Mouse (Mus musculus) midbrain, embryonic 10.5 days (tissue): ENCODE data around the gene Pknox2. TPM values are rescaled to one million over a fixed set of nuclear protein-coding genes. Genes with fewer than 3 reads are reported as not detected.
A peak's percentile ranks its signal among the peaks of the same experiment; 100 is the strongest.

Source experiments
- DNase-seq: peaks from one replicate; pipeline ENCODE4 v3.0.0-alpha.2; 2017; ENCODE audit warnings: low spot score
- H3K27ac ChIP-seq: fragments of 300-500 bp; sonication (generic); replicated peaks from 2 replicates; pipeline ENCODE4 v1.5.1; 2016; ENCODE audit warnings: mild to moderate bottlenecking
- H3K27me3 ChIP-seq: fragments of 300-500 bp; sonication (generic); 2 replicates; pipeline ENCODE4 v1.6.1; 2016; ENCODE audit warnings: low read depth, mild to moderate bottlenecking; ENCODE audit not compliant: poor library complexity, severe bottlenecking
- H3K36me3 ChIP-seq: fragments of 300-500 bp; sonication (generic); 2 replicates; pipeline ENCODE4 v1.6.1; 2016; ENCODE audit warnings: mild to moderate bottlenecking, moderate library complexity
- H3K4me1 ChIP-seq: fragments of 300-500 bp; sonication (generic); 2 replicates; pipeline ENCODE4 v1.6.1; 2016
- H3K4me3 ChIP-seq: fragments of 300-500 bp; sonication (generic); 2 replicates; pipeline ENCODE4 v1.5.1; 2016; ENCODE audit warnings: mild to moderate bottlenecking, moderate library complexity
- H3K9me3 ChIP-seq: fragments of 300-500 bp; sonication (generic); replicated peaks from 2 replicates; pipeline ENCODE4 v1.6.1; 2016; ENCODE audit warnings: mild to moderate bottlenecking
- WGBS: fragments of 180-500 bp; shearing (Covaris S2); methylation state at CpG from one replicate; pipeline ENCODE4 v1.1.7; 2016; 5-methylcytosine and 5-hydroxymethylcytosine counted together
- polyA plus RNA-seq: library from polyadenylated mRNA; unstranded; fragments of >200 nt; fragmentation: Nextera tagmentation; extraction: Ambion mirVana; gene quantifications from 2 replicates; pipeline ENCODE4 v1.2.1, GENCODE M21; 2016

The Pknox2 gene
- polyA plus RNA-seq, 1 experiment from 2014 or later, result 41.5 TPM

- Histone ChIP-seq H3K9me3 (peaks cover 3% of the 10 kb centered on the region; the same call in 1 of the 2 replicates), H3K27me3 (no peaks in the 10 kb centered on the region), H3K27ac (no peak overlapping the region; the same call in 1 of the 2 replicates), H3K4me1 (peaks cover 19% of the 10 kb centered on the region), H3K36me3 (peaks cover 46% of the 10 kb centered on the region), H3K4me3 (no peak overlapping the region)
- no peak for DNase-seq
- 71% methylated on average over 12 of the region's 12 CpGs for WGBS
Observed at GRCm38 (mm10) chr9:36932950-36933812, 214.0 kb downstream of the Pknox2 start.

GRCm38 (mm10) chr9:36931657-36932056 is 215.6 kb downstream of the Pknox2 start:
- Histone ChIP-seq H3K9me3 (peaks cover 3% of the 10 kb centered on the region; the same call in 1 of the 2 replicates), H3K27me3 (no peaks in the 10 kb centered on the region), H3K36me3 (peaks cover 52% of the 10 kb centered on the region), H3K27ac (no peak overlapping the region), H3K4me1 (peaks cover 17% of the 10 kb centered on the region), H3K4me3 (no peak overlapping the region)
- DNase-seq, result no peak
- 92% methylated on average over 4 of the region's 4 CpGs for WGBS

- Histone ChIP-seq H3K4me3 (no peak overlapping the region), H3K36me3 (peaks cover 42% of the 10 kb centered on the region), H3K27me3 (no peaks in the 10 kb centered on the region), H3K27ac (no peak overlapping the region), H3K4me1 (peaks cover 33% of the 10 kb centered on the region), H3K9me3 (no peaks in the 10 kb centered on the region)
- 79% methylated on average over 5 of the region's 5 CpGs for WGBS
- no peak for DNase-seq
Observed at GRCm38 (mm10) chr9:36923753-36924152, 223.5 kb downstream of the Pknox2 start.

- peaks cover 43% of the 10 kb centered on the region for H3K36me3 ChIP-seq
- no peaks in the 10 kb centered on the region for H3K9me3 ChIP-seq
- H3K27ac ChIP-seq, result no peak overlapping the region; the same call in 1 of the 2 replicates
- H3K27me3 ChIP-seq, result no peaks in the 10 kb centered on the region
- no peak for DNase-seq
- 71% methylated on average over 13 of the region's 13 CpGs for WGBS
- peaks cover 41% of the 10 kb centered on the region for H3K4me1 ChIP-seq
- no peak overlapping the region for H3K4me3 ChIP-seq
Observed at GRCm38 (mm10) chr9:36921718-36922415, 225.3 kb downstream of the Pknox2 start.

- DNase-seq, result no peak
- Histone ChIP-seq H3K4me3 (no peak overlapping the region), H3K27me3 (no peaks in the 10 kb centered on the region), H3K9me3 (no peaks in the 10 kb centered on the region), H3K27ac (no peak overlapping the region), H3K36me3 (peaks cover 48% of the 10 kb centered on the region), H3K4me1 (peaks cover 47% of the 10 kb centered on the region)
- 46% methylated on average over 4 of the region's 4 CpGs for WGBS
Observed at GRCm38 (mm10) chr9:36919472-36919871, 227.7 kb downstream of the Pknox2 start.

- Histone ChIP-seq H3K27me3 (no peaks in the 10 kb centered on the region), H3K36me3 (peaks cover 40% of the 10 kb centered on the region), H3K4me1 (peaks cover 47% of the 10 kb centered on the region), H3K27ac (no peak overlapping the region; the same call in 1 of the 2 replicates), H3K9me3 (no peaks in the 10 kb centered on the region), H3K4me3 (no peak overlapping the region)
- 62% methylated on average over 3 of the region's 3 CpGs for whole genome bisulfite sequencing
- DNase-seq, result no peak
Observed at GRCm38 (mm10) chr9:36918582-36918981, 228.6 kb downstream of the Pknox2 start.

DNA sequence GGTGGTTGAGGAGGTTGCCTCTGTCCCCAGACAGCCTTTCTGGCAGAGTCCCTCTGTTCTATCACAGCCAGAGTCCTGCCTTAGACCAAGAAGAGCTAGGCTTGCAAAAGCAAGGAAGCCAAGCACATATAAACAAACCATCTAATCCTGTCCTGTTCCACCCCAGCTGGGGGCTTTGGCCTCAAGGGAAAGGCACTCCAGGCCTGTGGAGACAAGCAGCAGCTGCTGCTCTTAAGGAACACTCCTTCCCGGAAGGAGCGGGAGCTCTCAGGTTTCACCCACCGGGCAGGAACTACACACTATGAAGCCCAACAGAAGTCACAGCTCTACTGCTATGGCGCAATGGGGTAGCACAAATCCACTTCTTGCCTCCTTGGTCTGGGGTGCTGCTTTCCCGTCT is 230.3 kb downstream of the Pknox2 start:
- H3K36me3 ChIP-seq, result peaks cover 33% of the 10 kb centered on the region
- no peaks in the 10 kb centered on the region for H3K27me3 ChIP-seq
- H3K4me1 ChIP-seq, result peaks cover 40% of the 10 kb centered on the region
- no peak for DNase-seq
- no peaks in the 10 kb centered on the region for H3K9me3 ChIP-seq
- H3K27ac ChIP-seq, result peak overlapping the region; percentile 73
- WGBS, result 47% methylated on average over 5 of the region's 5 CpGs
- no peak overlapping the region for H3K4me3 ChIP-seq

DNA sequence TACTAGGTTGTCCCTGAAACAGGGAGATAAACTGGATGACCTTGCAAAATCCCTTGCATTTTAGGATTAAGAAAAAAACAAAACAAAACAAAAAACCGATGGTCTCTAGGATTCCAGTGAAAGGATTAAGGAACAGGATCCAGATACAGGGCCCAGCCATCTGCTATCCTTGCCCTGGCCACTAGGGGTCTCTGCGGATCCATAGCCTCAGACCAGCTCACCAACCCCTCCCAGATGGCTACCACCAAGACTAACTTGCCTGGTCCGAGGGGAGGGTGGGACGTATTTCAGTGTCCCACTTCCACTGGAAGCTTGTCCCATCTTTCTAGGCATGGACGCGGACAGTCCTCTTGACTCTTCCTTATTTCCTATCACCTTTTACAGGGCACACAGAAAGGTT is 230.8 kb downstream of the Pknox2 start:
- peak overlapping the region; percentile 73 for H3K27ac ChIP-seq
- H3K9me3 ChIP-seq, result no peaks in the 10 kb centered on the region
- H3K4me3 ChIP-seq, result no peak overlapping the region
- H3K4me1 ChIP-seq, result peaks cover 37% of the 10 kb centered on the region
- no peaks in the 10 kb centered on the region for H3K27me3 ChIP-seq
- WGBS, result 3% methylated on average over 6 of the region's 6 CpGs
- peak; percentile 81 for DNase-seq
- peaks cover 29% of the 10 kb centered on the region for H3K36me3 ChIP-seq

DNA sequence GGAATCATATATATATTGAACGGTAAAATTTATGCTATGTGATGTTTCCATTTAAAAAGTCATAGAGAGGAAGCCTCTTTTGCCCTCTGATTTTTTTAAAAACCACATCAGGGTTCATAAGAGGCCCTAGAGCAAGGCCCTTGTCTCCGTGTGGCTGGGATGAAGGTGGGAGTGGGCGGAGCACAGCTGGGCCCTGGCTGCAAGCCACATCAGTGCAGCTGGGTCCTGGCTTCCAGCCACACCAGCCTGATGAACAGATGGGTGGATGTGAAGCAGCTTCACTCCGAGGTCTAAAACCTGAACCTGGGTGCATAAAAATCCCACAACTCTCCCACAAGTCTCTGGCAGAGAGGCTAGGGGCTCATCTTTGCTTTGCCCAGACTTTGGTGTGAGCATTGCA is 241.8 kb downstream of the Pknox2 start:
- DNase-seq, result no peak
- Histone ChIP-seq H3K36me3 (peaks cover 89% of the 10 kb centered on the region), H3K27me3 (no peaks in the 10 kb centered on the region), H3K27ac (no peak overlapping the region), H3K4me1 (peaks cover 10% of the 10 kb centered on the region), H3K4me3 (no peak overlapping the region), H3K9me3 (no peaks in the 10 kb centered on the region)
- 87% methylated on average over 4 of the region's 4 CpGs for WGBS

GRCm38 (mm10) chr9:36900464-36900863 is 246.7 kb downstream of the Pknox2 start:
- H3K9me3 ChIP-seq, result no peaks in the 10 kb centered on the region
- no peak overlapping the region for H3K4me3 ChIP-seq
- H3K27ac ChIP-seq, result no peak overlapping the region
- DNase-seq, result no peak
- peaks cover 72% of the 10 kb centered on the region for H3K36me3 ChIP-seq
- WGBS, result 89% methylated on average over 4 of the region's 4 CpGs
- no peaks in the 10 kb centered on the region for H3K4me1 ChIP-seq
- H3K27me3 ChIP-seq, result no peaks in the 10 kb centered on the region

- Histone ChIP-seq H3K9me3 (no peaks in the 10 kb centered on the region), H3K36me3 (peaks cover 71% of the 10 kb centered on the region), H3K27ac (no peak overlapping the region), H3K4me3 (no peak overlapping the region), H3K27me3 (no peaks in the 10 kb centered on the region), H3K4me1 (no peaks in the 10 kb centered on the region)
- DNase-seq, result no peak
- 96% methylated on average over 3 of the region's 3 CpGs for WGBS
Observed at GRCm38 (mm10) chr9:36898560-36898959, 248.6 kb downstream of the Pknox2 start.

- Histone ChIP-seq H3K9me3 (no peaks in the 10 kb centered on the region), H3K36me3 (peaks cover 70% of the 10 kb centered on the region), H3K27me3 (no peaks in the 10 kb centered on the region), H3K4me1 (no peaks in the 10 kb centered on the region), H3K4me3 (no peak overlapping the region), H3K27ac (no peak overlapping the region)
- DNase-seq, result peak; percentile 60
- 71% methylated on average over 8 of the region's 8 CpGs for WGBS
Observed at GRCm38 (mm10) chr9:36895009-36895693, 252.1 kb downstream of the Pknox2 start.
